Mouse (Mus musculus) spleen, adult 12 weeks (tissue): ENCODE data around the gene Arhgap29.

ENCODE experiments used
- DNase-seq: peaks from one replicate; pipeline ENCODE4 v3.0.0; 2022; ENCODE audit warnings: low spot score

Gene Arhgap29

DNA sequence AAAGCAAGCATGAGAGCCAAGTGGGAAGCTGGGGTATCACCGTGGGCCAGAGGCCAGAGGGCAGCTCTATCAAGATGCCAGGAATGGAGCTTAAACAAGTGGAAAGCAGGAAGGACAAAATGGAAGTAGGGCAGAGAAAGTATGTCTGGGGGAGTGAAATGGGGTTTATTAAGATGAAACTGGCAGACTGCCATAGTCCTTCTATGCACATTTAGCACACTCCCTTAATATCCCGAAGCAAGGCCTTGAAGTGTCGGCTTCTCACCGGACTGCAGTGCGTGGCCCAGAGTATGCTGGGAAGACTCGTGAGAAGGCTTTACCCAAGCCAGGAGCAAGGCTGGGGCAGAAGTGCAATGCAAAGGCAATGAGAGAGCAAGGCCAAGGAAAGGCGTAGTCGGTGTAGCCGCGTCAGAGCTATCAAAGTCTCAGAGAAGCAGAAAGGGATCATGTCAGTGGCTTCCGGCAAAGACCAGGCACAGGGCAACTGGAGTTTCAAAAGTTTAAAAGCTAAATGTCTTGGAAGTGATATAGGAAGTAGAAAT, 11.1 kb upstream of the Arhgap29 start:
- no peak for DNase-seq

GRCm38 (mm10) chr3:121945957-121946356, 6.4 kb upstream of the Arhgap29 start:
- no peak for DNase-seq

GRCm38 (mm10) chr3:121946765-121947164, 5.6 kb upstream of the Arhgap29 start:
- DNase-seq: no peak

- DNase-seq: no peak
These were observed 2.2 kb upstream of the Arhgap29 start for GRCm38 (mm10) chr3:121950139-121950538.

DNA sequence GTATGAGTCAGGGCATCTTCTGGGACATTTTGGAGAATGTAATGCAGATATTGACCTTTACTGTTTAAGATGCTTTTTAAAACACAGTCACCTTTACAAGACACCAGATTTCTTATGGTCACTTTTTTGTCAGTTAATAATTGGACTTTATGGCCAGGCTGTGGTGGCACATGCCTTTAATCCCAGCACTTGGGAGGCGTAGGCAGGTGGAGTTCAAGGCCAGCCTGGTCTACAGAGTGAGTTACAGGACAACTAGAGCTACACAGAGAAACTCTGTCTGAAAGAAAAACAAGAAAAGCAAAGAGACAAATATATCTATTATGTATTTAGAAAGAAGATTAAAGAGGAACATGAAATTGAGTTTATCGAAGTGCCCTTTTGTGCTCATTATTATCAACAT, 1.2 kb upstream of the Arhgap29 start:
- DNase-seq: no peak

DNA sequence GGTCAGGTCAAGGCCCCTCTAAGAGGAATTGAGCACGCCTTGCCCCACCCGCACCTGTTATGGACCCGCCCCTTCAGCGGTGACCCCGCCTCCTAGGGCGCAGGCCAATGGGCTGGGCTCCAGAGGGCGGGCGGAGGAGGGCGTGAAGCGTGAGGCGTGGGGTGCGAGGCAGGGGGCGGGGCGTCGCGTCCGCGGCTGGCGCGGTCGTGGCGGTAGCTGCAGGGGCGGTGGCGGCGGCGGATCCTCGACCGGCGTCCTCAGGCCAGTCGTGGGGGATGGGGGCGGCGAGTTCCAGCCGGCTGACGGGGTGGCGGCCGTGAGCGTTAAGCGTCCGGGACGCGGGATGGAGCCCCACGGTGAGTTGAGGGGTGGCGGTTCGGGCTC, 700 bp downstream of the Arhgap29 start:
- DNase-seq: peak; percentile 20

GRCm38 (mm10) chr3:121953433-121954161, 1.3 kb downstream of the Arhgap29 start:
- DNase-seq: no peak

- DNase-seq: no peak
These were observed 2.1 kb downstream of the Arhgap29 start for GRCm38 (mm10) chr3:121954421-121954820.

DNA sequence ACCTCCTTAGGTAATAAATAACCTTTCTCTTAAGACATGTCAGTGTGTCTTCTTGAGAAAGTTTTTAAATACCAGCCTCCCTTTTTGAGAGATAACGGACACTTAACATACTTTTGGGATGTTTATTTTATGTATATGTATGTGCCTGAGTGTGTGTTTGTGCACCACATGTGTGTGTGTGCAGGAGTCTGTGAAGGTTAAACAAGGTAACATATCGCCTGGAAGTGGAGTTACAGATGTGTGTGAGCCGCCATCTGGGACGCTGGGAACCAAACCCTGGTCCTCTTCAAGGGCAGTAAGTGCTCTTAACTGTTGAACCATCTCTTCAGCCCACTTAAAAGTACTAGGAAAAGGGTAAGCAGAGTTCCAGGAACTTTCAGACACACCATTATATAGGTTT, 3.2 kb downstream of the Arhgap29 start:
- DNase-seq: no peak

- DNase-seq: no peak
These were observed 4.4 kb downstream of the Arhgap29 start for GRCm38 (mm10) chr3:121956789-121957188.

GRCm38 (mm10) chr3:121957606-121958344, 5.4 kb downstream of the Arhgap29 start:
- DNase-seq: no peak

DNA sequence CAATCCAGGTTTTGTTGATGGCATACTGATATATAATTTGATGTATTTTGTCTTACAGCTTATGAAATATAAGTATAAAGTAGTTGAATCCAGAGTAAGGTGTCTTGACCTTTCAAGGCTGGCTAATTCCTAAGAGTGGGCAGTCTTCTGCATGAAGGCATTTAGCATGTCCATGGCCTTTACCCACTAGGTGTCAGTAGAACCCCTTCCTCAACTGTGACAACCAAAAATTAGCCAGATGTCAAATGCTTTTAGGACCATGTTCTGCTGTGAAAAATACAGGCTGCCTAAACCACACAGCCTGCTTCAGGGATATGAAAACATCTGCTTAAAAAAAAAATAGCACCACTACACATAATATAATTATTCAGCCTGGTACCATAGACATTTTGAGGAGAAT, 11.8 kb downstream of the Arhgap29 start:
- DNase-seq: no peak

DNA sequence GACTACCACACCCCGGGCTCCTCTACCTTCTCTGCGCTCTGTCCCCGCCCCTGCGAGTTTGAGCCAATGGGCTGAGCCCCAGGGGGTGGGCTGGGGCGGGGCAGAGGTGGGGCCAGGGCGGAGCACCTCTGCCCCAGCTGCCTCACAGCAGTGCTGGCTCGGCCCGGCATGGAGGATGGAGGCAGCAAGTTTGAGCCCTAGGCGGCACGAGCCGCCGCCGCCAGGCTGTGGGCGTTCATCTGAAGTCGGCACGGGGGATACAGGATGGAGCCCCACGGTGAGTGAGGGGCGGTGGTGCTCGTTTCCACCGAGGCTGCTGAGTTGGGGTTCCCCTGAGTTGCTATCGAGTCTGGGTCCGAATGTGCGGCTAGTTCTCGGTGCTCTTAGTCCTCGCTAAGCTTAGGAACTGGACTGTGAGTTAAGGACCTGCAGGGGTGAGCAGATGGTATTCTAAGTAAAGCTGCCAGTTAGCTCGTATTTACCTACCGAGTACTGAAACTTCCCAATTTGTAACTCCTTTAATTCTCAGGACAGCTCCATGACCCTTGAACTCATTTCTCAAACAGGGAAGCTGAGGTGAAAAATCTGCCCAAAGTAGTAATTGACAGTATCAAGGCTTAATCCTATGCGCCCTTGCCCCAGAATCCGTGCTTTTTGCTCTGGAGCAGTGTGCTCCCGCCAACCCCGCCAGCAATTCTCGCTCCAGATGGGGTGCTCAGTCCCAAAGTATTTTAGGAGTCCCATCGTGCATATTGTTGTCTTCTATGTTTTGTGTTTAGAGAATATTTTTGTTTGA, 15.5 kb downstream of the Arhgap29 start:
- DNase-seq: peak; percentile 53

- DNase-seq: no peak
These were observed 16.3 kb downstream of the Arhgap29 start for GRCm38 (mm10) chr3:121968621-121969020.

DNA sequence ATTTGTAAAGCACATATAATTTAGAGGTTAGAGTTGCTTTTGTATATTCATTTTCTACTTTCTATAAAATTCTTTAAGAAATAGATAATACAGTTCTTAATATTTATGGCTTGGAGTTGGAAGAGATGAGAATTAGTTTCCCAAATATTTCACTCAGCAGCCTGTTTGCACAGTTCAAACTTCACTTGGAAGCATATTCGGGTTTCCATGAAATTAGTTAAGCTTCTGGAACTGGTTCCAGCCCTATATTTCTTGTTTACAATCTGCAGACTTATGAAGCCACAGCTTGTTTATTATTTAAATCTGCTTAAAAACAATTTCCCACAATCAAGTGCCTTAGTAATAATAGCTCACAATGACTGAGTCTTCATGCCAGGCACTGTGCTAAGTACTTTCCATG, 17.1 kb downstream of the Arhgap29 start:
- DNase-seq: no peak

GRCm38 (mm10) chr3:121973761-121974160, 21.4 kb downstream of the Arhgap29 start:
- DNase-seq: no peak

- no peak for DNase-seq
These were observed 23.0 kb downstream of the Arhgap29 start for GRCm38 (mm10) chr3:121975381-121975780.

GRCm38 (mm10) chr3:121981306-121981705, 29.0 kb downstream of the Arhgap29 start:
- no peak for DNase-seq

- DNase-seq: no peak
These were observed 30.1 kb downstream of the Arhgap29 start for GRCm38 (mm10) chr3:121982450-121982849.

GRCm38 (mm10) chr3:121995125-121995524, 42.8 kb downstream of the Arhgap29 start:
- no peak for DNase-seq

GRCm38 (mm10) chr3:121999934-122000333, 47.6 kb downstream of the Arhgap29 start:
- no peak for DNase-seq

DNA sequence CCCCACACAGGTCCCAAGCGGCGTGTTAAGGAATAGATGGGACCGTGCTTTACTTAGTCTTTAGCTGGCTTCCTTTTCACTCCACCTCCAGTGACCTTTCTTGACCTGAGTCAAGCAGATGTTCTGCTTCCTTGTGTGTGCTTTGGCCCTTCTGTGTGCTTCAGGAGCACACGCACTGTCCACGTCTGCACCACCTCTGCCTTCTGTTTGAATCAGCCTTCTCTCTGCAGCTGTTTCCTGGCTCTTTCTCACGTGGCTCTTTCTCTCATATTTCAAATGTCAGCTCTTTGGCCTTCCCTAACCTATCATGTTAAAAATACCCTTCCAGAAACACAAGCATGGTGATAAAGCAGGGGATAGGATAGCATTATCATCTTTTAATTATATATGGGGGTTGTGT, 49.2 kb downstream of the Arhgap29 start:
- DNase-seq: no peak

DNA sequence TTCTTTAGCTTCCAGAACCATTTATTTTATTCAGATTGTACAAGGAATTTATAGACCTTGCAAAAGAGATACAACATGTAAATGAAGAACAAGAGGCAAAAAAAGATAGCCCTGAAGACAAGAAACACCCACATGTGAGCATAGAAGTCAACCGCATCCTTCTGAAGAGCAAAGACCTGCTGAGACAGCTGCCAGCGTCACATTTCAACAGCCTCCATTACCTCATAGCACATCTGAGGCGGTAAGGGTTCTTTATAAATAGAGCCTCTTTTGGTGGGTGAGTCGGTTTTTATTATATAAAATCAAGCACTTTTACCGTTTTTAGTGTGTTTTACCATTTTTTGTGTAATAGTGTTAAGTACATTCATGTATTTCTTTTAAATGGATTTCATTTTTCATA, 57.5 kb downstream of the Arhgap29 start:
- no peak for DNase-seq
